Mouse (Mus musculus) MEL (cell line): ENCODE measurements around the gene Canx.

Experiments
- CTCF ChIP-seq, 3 experiments: IDR thresholded peaks in 2 of 3; conservative IDR thresholded peaks in 1 of 3; 2 replicates each; pipeline ENCODE4 v1.5.1; 2011 to 2012; ENCODE audit warnings: low read length in 3 of 3, low read depth in 2 of 3, mild to moderate bottlenecking in 2 of 3, improper control_type of control experiment in 1 of 3, inconsistent platforms in 1 of 3, mixed read lengths in 1 of 3, moderate library complexity in 1 of 3; ENCODE audit not compliant: control insufficient read depth in 1 of 3, insufficient read depth in 1 of 3, poor library complexity in 1 of 3, severe bottlenecking in 1 of 3
- GATA1 ChIP-seq: IDR thresholded peaks from 2 replicates; pipeline ENCODE4 v1.6.1; 2011; ENCODE audit warnings: low read depth, low read length, improper control_type of control experiment
- NELFE ChIP-seq: IDR thresholded peaks from 2 replicates; pipeline ENCODE4 v1.6.1; 2011; ENCODE audit warnings: low read depth, low read length, improper control_type of control experiment
- TCF12 ChIP-seq: IDR thresholded peaks from 2 replicates; pipeline ENCODE4 v1.6.1; 2014; ENCODE audit warnings: low read depth, mild to moderate bottlenecking, inconsistent platforms, low read length, improper control_type of control experiment, moderate library complexity

GRCm38 (mm10) chr11:50322345-50322744, 3.1 kb downstream of the Canx start:
- TF ChIP-seq NELFE (no peak), CTCF (IDR thresholded peaks at IDR 0.05 in 2 of 3, conservative IDR thresholded peaks at IDR 0.05 in 1 of 3; ENCODE audit: control insufficient read depth in 1 of 3, insufficient read depth in 1 of 3, low read depth in 2 of 3, low read length in 3 of 3, poor library complexity in 1 of 3, severe bottlenecking in 1 of 3) (no peak), TCF12 (no peak), GATA1 (no peak)
